Mouse (Mus musculus) yolk sac, embryonic 10.5 days (tissue): ENCODE results near the gene Mfsd1.

Experiments
- DNase-seq: peaks from one replicate; pipeline ENCODE4 v3.0.0-alpha.2; 2017; ENCODE audit warnings: low spot score

Mfsd1 gene

DNA sequence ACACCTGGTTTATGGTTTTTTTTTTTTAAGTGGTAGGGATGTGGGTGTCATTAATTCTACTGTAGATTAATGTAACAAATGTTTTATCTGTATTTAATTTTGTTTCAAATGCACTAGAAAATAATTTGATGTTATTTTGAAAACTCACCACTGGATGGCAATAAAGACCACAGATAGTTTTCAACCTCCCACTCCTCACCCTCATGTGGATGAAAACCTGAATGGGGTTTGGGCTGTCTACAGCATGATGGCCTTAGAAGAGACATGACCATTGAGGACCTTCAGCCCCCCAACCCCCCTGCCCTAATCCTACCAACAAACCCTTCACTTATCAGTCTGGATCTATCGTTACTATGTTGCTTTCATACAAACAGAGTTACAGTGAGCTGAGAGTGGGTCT lies 42.1 kb downstream of the Mfsd1 start:
- DNase-seq: no peak

GRCm38 (mm10) chr3:67643135-67643534 lies 60.6 kb downstream of the Mfsd1 start:
- no peak for DNase-seq

- DNase-seq: no peak
Measured at GRCm38 (mm10) chr3:67645640-67646466, 63.3 kb downstream of the Mfsd1 start.
